ENCODE assay signal across 8 mouse cellular contexts in the genomic region with DNA sequence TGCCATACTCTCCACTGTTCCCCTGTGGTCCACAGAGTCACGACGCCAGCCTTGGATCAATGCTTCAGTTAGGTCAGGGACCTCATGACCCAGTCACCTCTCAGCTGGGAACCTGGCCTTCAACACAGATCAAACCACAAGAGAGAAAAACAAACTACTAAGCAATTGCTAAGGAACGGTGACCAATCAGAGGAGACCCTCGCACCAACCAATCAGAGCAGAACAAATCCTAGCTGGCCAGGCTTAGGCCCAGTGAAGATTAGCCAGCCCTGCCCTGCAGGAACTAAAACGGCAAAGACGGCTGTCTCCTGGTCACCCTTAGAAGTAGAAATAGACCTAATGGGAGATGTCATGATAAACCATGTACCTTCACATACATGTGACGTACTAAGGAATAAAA. TPM values are rescaled to one million over a fixed set of nuclear protein-coding genes. Genes with fewer than 3 reads are reported as not detected.
DNase-seq lines count a peak whose midpoint lies in the region; ATAC-seq lines count a peak whose summit lies in the region.

No protein-coding gene starts in this region.

- no peak overlapping the region for H3K9ac ChIP-seq in hindbrain, embryonic 14.5 days
- H3K9ac ChIP-seq in limb, embryonic 11.5 days (ENCODE audit: low read length): no peak overlapping the region
- H3K9ac ChIP-seq in midbrain, embryonic 15.5 days: no peak overlapping the region

- H3K9me3 ChIP-seq in forebrain, embryonic 10.5 days: no peaks in the 10 kb centered on the region
- no peaks in the 10 kb centered on the region for H3K9me3 ChIP-seq in hindbrain, embryonic 14.5 days (ENCODE audit: control insufficient read depth, low read length)
- H3K9me3 ChIP-seq in limb, embryonic 11.5 days (ENCODE audit: control insufficient read depth, low read length): no peaks in the 10 kb centered on the region
- H3K9me3 ChIP-seq in midbrain, embryonic 15.5 days: no peaks in the 10 kb centered on the region

- DNase-seq in right cerebral cortex, adult 18-20 months: peak; percentile 50
- no peak for DNase-seq in right cerebral cortex, postnatal 14 days
- peak; percentile 51 for DNase-seq in forebrain, embryonic 10.5 days (ENCODE audit: extremely low spot score, low spot score)
- DNase-seq in hindbrain, embryonic 14.5 days (ENCODE audit: low spot score): no peak
- no peak for DNase-seq in limb, embryonic 11.5 days (ENCODE audit: low spot score)
- DNase-seq in spleen, postnatal 14 days (ENCODE audit: low spot score in 2 of 2): no peak
- no peak for DNase-seq in cerebellum, postnatal 4 days (ENCODE audit: low spot score in 2 of 2)

- no peaks in the 10 kb centered on the region for H3K27me3 ChIP-seq in forebrain, embryonic 10.5 days (ENCODE audit: poor library complexity, severe bottlenecking)
- no peaks in the 10 kb centered on the region for H3K27me3 ChIP-seq in hindbrain, embryonic 14.5 days (ENCODE audit: control insufficient read depth, insufficient read depth, low read length)
- no peaks in the 10 kb centered on the region for H3K27me3 ChIP-seq in limb, embryonic 11.5 days (ENCODE audit: control insufficient read depth, insufficient read depth, low read length)
- 0 out of 2 replicates have a peak, but pooled peaks cover 2% of the 10 kb centered on the region for H3K27me3 ChIP-seq in midbrain, embryonic 15.5 days (replicated peaks)

- H3K27ac ChIP-seq in forebrain, embryonic 10.5 days: peak overlapping the region; percentile 71
- H3K27ac ChIP-seq in hindbrain, embryonic 14.5 days: no peak overlapping the region
- H3K27ac ChIP-seq in limb, embryonic 11.5 days (replicated peaks; ENCODE audit: low read depth, low read length): no peak overlapping the region
- H3K27ac ChIP-seq in midbrain, embryonic 15.5 days: no peak overlapping the region

- peak overlapping the region; percentile 29 for H3K4me2 ChIP-seq in hindbrain, embryonic 14.5 days (replicated peaks)
- H3K4me2 ChIP-seq in limb, embryonic 11.5 days (ENCODE audit: low read depth, severe bottlenecking): no peak overlapping the region
- peak overlapping the region; percentile 19 for H3K4me2 ChIP-seq in midbrain, embryonic 15.5 days

- 40% methylated on average over 7 of the region's 7 CpGs for WGBS in forebrain, embryonic 10.5 days
- 44% methylated on average over 7 of the region's 7 CpGs for WGBS in hindbrain, embryonic 14.5 days
- WGBS in limb, embryonic 11.5 days: 43% methylated on average over 7 of the region's 7 CpGs
- 24% methylated on average over 7 of the region's 7 CpGs for WGBS in midbrain, embryonic 15.5 days

- peaks cover 61% of the 10 kb centered on the region for H3K4me1 ChIP-seq in forebrain, embryonic 10.5 days
- no peaks in the 10 kb centered on the region for H3K4me1 ChIP-seq in hindbrain, embryonic 14.5 days (replicated peaks; ENCODE audit: control insufficient read depth, insufficient read depth, low read length)
- H3K4me1 ChIP-seq in limb, embryonic 11.5 days (ENCODE audit: control insufficient read depth, insufficient read depth, low read length): 0 out of 2 replicates have a peak, but pooled peaks cover 4% of the 10 kb centered on the region
- peaks cover 21% of the 10 kb centered on the region; the same call in 1 of the 2 replicates for H3K4me1 ChIP-seq in midbrain, embryonic 15.5 days

- peak; percentile 61 for ATAC-seq in hindbrain, embryonic 14.5 days (ENCODE audit: low FRiP score)
- ATAC-seq in limb, embryonic 11.5 days (ENCODE audit: insufficient number of reproducible peaks, low FRiP score, low TSS enrichment, low read depth): peak; percentile 68; the same call in 1 of the 2 replicates
- ATAC-seq in midbrain, embryonic 15.5 days (replicated peaks): peak; percentile 76

- H3K4me3 ChIP-seq in forebrain, embryonic 10.5 days: 0 out of 2 replicates have a peak overlapping the region, but pooled peaks have one; percentile 16
- H3K4me3 ChIP-seq in hindbrain, embryonic 14.5 days (replicated peaks; ENCODE audit: low read length): no peak overlapping the region
- no peak overlapping the region for H3K4me3 ChIP-seq in limb, embryonic 11.5 days (ENCODE audit: low read depth, low read length)
- H3K4me3 ChIP-seq in midbrain, embryonic 15.5 days: no peak overlapping the region

- peaks cover 47% of the 10 kb centered on the region for H3K36me3 ChIP-seq in forebrain, embryonic 10.5 days (replicated peaks)
- peaks cover 9% of the 10 kb centered on the region; the same call in 1 of the 2 replicates for H3K36me3 ChIP-seq in hindbrain, embryonic 14.5 days (replicated peaks; ENCODE audit: control insufficient read depth, insufficient read depth)
- no peaks in the 10 kb centered on the region for H3K36me3 ChIP-seq in limb, embryonic 11.5 days (ENCODE audit: control insufficient read depth, insufficient read depth, low read length)
- no peaks in the 10 kb centered on the region for H3K36me3 ChIP-seq in midbrain, embryonic 15.5 days (replicated peaks)

RNA-seq across cellular contexts. Expression of a gene that starts 9.1 kb away (rescaled TPM):
- polyA plus RNA-seq in forebrain, embryonic 10.5 days (2016; fragmentation: Nextera tagmentation; extraction: Ambion mirVana): 64.0 and 65.9 TPM in 2 replicates
- 33.0 and 37.0 TPM in 2 replicates for polyA plus RNA-seq in hindbrain, embryonic 14.5 days (2014; fragmentation: Nextera tagmentation; extraction: Ambion mirVana)
- polyA plus RNA-seq in limb, embryonic 11.5 days (2014; fragmentation: Nextera tagmentation; extraction: Ambion mirVana): 59.7 and 62.7 TPM in 2 replicates
- 38.1 and 40.9 TPM in 2 replicates for polyA plus RNA-seq in midbrain, embryonic 15.5 days (2015; fragmentation: Nextera tagmentation; extraction: Ambion mirVana)

RNA-seq across cellular contexts. Expression of a gene that starts 46.5 kb away (rescaled TPM):
- polyA plus RNA-seq in forebrain, embryonic 10.5 days (2016; fragmentation: Nextera tagmentation; extraction: Ambion mirVana): 36.9 and 37.6 TPM in 2 replicates
- polyA plus RNA-seq in hindbrain, embryonic 14.5 days (2014; fragmentation: Nextera tagmentation; extraction: Ambion mirVana): 12.6 and 13.5 TPM in 2 replicates
- 26.9 and 30.2 TPM in 2 replicates for polyA plus RNA-seq in limb, embryonic 11.5 days (2014; fragmentation: Nextera tagmentation; extraction: Ambion mirVana)
- polyA plus RNA-seq in midbrain, embryonic 15.5 days (2015; fragmentation: Nextera tagmentation; extraction: Ambion mirVana): 13.9 and 14.4 TPM in 2 replicates

Comparison
In these comparisons a context has a peak if more than half of its experiments do, and no peak if none do; other contexts are left out.
1. DNase-seq: peak in right cerebral cortex, adult 18-20 months (single experiment) and forebrain, embryonic 10.5 days (single experiment); none in right cerebral cortex, postnatal 14 days (single experiment), hindbrain, embryonic 14.5 days (single experiment), limb, embryonic 11.5 days (single experiment), spleen, postnatal 14 days (0 of 2) and cerebellum, postnatal 4 days (0 of 2).
2. Peak in every context shown above with its lines, with median percentiles within 50 percentile points of each other: ATAC-seq.